Mouse (Mus musculus): ENCODE data around the gene Tsga10. TPM values are rescaled to one million over a fixed set of nuclear protein-coding genes. Genes with fewer than 3 reads are reported as not detected.
"Not testable (repeated sequence)": the region's sequence is repeated elsewhere in the genome, so short reads cannot be mapped to it uniquely, and the experiment has no call there.

Gene Tsga10
- polyA plus RNA-seq, 1 experiment = 0.46 TPM

DNA sequence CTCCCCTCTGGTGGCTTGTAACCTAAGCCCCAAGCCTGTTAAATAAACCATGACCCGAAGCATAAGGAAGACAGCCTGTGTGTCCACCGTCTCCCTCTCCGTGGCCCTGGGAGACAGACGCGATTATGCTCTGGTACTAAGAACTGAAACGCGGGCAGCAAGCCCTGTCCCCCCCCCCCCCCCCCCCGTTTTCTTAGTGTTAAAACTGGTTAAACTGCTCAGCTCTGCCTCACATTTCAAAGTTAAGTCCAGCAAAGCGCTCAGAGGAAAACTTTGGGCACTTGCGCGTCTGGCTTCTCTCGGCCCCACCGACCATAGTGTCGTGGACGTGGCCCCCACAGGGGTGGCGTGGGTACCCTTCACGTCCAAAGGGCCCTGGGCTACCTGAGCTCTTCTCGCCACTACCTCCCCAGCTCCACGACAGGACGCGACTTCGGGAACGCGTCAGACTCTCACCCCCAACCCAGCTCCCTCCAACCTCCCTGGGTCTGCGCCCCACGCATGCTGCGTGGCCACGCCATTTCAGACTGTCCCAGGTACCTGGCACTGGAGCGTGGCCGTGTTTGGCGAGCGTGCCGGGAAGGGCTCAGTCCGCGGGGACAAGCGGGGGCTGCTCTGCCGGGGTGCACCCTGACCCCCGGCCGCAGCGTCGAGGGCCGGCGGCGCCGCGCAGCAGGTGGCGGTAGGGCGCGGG is 147.1 kb downstream of the Tsga10 start:
- H3K36me3 ChIP-seq (ENCODE audit: control insufficient read depth, insufficient read depth) = no peaks in the 10 kb centered on the region
- H3ac ChIP-seq (ENCODE audit: control insufficient read depth, insufficient read length, low read depth) = no peak overlapping the region
- no peak overlapping the region for H3K4me3 ChIP-seq (ENCODE audit: insufficient read depth, poor library complexity, severe bottlenecking)
- H3K27me3 ChIP-seq (ENCODE audit: control insufficient read depth, insufficient read depth, insufficient read length) = peaks cover 24% of the 10 kb centered on the region
- no peaks in the 10 kb centered on the region for H3K79me2 ChIP-seq (ENCODE audit: control insufficient read depth, insufficient read depth)
- no peak for TF ChIP-seq MYOD1 (IDR thresholded peaks at IDR 0.05; ENCODE audit: control insufficient read depth, insufficient read length, low read depth)
- no peak for TF ChIP-seq USF1 (IDR thresholded peaks at IDR 0.05; ENCODE audit: low read depth)
- no peak for TF ChIP-seq CTCF (IDR thresholded peaks at IDR 0.05; ENCODE audit: control insufficient read depth, insufficient read depth, insufficient read length)
- no peak for TF ChIP-seq MYOG (IDR thresholded peaks at IDR 0.05; ENCODE audit: control insufficient read depth, extremely low read depth, insufficient read length)
- no peaks in the 10 kb centered on the region for H3K79me3 ChIP-seq (ENCODE audit: low read depth)

DNA sequence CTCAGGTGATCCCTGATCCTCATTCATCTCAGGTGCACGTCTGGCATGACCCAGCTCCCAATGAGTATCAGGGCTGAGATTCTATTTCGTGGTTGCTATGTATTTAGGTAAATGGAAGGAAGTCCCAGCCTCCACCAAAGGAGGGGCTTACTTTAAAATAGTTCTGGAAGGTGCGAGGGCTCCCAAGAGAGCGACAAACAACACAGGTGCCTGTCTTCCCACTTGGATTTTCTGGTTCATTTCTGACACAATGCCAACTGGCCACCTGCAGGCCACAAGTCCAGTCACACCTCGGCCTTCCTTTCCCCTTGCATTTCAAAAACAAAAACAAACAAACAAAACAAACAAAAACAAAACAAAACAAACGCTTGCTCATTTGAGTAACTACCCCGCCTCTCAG is 147.7 kb downstream of the Tsga10 start:
- Histone ChIP-seq H3K79me2 (ENCODE audit: control insufficient read depth, insufficient read depth) (no peaks in the 10 kb centered on the region), H3K36me3 (ENCODE audit: control insufficient read depth, insufficient read depth) (no peaks in the 10 kb centered on the region)

DNA sequence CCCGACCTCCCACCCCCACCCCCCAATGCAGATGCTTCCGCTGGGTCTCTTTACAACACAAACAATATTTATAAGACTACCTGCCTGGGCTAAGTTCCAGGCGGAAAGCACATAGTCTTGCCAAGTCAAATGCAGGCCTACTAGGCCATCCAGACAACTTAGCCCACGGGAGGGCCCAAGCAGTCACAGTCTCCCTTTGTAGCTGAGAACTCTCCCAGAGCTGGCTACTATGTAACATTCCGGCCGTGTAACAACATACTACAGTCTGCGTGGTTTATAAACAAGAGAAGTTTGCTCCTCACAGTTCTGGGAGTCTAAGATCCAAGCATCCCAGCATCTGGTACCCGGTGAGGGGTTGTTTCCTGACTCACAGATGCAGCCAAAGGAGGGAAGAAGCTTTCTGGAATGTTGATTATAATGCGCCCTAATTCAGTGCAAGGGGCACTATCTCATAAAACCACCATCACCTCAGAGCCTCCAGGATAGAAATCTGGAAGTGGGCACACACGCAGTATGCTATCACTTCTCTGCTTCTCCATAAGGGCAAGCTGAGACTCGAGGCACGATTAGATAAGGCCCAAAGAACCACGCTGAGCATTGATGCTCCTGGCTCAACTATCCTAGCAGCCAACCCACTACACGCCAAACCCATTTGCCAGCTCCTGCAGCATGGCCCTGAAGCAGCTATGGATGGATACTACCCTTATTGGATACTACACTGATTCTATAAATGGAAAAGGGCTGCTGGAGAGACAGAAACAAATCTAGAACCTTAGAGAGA is 148.6 kb downstream of the Tsga10 start:
- TF ChIP-seq CTCF (IDR thresholded peaks at IDR 0.05; ENCODE audit: control insufficient read depth, insufficient read depth, insufficient read length) = no peak
- TF ChIP-seq MAX (IDR thresholded peaks at IDR 0.05) = no peak
- TF ChIP-seq MYOD1 (IDR thresholded peaks at IDR 0.05; ENCODE audit: control insufficient read depth, insufficient read length, low read depth) = no peak
- no peak for TF ChIP-seq CEBPB (IDR thresholded peaks at IDR 0.05; ENCODE audit: low read depth)
- TF ChIP-seq MYOG (IDR thresholded peaks at IDR 0.05; ENCODE audit: control insufficient read depth, extremely low read depth, insufficient read length) = no peak
- H3K36me3 ChIP-seq (ENCODE audit: control insufficient read depth, insufficient read depth) = no peaks in the 10 kb centered on the region

More for the DNA sequence above, 147.7 kb downstream of the Tsga10 start:
- H3K79me3 ChIP-seq (ENCODE audit: low read depth) = no peaks in the 10 kb centered on the region
- H3K4me3 ChIP-seq (ENCODE audit: insufficient read depth, poor library complexity, severe bottlenecking) = no peak overlapping the region
- H3K27me3 ChIP-seq (ENCODE audit: control insufficient read depth, insufficient read depth, insufficient read length) = peaks cover 24% of the 10 kb centered on the region
- no peak for TF ChIP-seq CTCF (IDR thresholded peaks at IDR 0.05; ENCODE audit: control insufficient read depth, insufficient read depth, insufficient read length)
- no peak overlapping the region for H3ac ChIP-seq (ENCODE audit: control insufficient read depth, insufficient read length, low read depth)

DNA sequence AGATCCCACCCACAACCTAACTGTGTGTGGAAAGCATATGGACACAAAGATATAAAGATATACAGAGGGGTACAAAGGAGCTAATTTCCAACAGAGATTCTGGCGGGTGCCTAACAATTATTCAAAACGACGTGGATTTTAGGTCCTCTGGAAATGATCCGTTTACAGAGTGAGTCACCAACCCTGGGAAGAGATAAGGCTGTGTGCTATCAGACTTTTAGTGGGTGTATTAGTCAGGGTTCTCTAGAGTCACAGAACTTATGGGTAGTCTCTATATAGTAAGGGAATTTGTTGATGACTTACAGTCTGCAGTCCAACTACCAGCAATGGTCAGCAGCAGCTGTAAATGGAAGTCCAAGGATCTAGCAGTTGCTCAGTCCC is 153.9 kb downstream of the Tsga10 start:
- not testable (repeated sequence) for H3K27me3 ChIP-seq (ENCODE audit: control insufficient read depth, insufficient read depth, insufficient read length); H3K4me3 ChIP-seq (ENCODE audit: insufficient read depth, poor library complexity, severe bottlenecking); H3K79me3 ChIP-seq (ENCODE audit: low read depth); H3K36me3 ChIP-seq (ENCODE audit: control insufficient read depth, insufficient read depth); H3ac ChIP-seq (ENCODE audit: control insufficient read depth, insufficient read length, low read depth); H3K79me2 ChIP-seq (ENCODE audit: control insufficient read depth, insufficient read depth)

More for the DNA sequence above, 148.6 kb downstream of the Tsga10 start:
- H3K4me3 ChIP-seq (ENCODE audit: insufficient read depth, poor library complexity, severe bottlenecking) = no peak overlapping the region
- H3ac ChIP-seq (ENCODE audit: control insufficient read depth, insufficient read length, low read depth) = no peak overlapping the region
- no peaks in the 10 kb centered on the region for H3K79me2 ChIP-seq (ENCODE audit: control insufficient read depth, insufficient read depth)
- H3K27me3 ChIP-seq (ENCODE audit: control insufficient read depth, insufficient read depth, insufficient read length) = peaks cover 24% of the 10 kb centered on the region
- H3K79me3 ChIP-seq (ENCODE audit: low read depth) = no peaks in the 10 kb centered on the region

DNA sequence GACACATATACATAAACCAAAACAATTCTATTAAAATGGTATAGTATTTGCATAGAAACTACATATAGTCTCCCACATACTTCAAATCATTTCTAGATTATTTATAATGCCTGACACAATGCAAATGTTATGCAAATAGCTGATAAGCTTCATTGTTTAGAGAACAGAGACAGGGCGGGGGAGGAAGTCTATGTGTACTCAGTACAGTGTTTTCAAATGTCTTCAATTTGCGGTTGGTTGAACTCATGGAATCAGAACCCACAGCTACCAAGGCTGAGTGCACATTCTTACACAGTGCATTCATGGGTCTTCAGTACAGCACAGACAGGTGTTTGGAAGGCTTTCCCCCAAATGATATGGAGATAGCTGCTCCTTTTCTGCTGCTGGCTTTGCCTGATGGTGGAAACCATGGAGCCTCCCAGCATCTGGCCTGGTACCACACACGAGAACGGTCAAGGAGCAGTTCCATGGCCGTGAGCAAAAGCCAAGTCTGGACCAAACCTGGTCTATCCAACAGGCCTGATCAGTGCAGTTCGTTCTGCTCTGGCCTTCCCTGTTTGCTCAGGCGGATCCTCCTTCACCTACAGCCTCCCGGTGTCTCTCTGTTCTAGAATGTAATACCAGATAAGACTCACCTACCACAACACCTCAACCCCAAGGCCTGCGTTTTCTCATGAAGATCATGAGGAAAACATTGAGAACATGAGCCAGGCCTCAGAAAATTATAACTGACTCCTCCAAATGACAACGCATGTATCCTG is 154.5 kb downstream of the Tsga10 start:
- Histone ChIP-seq H3K27me3 (ENCODE audit: control insufficient read depth, insufficient read depth, insufficient read length) (no peaks in the 10 kb centered on the region), H3K36me3 (ENCODE audit: control insufficient read depth, insufficient read depth) (no peaks in the 10 kb centered on the region), H3K4me3 (ENCODE audit: insufficient read depth, poor library complexity, severe bottlenecking) (no peak overlapping the region), H3K79me2 (ENCODE audit: control insufficient read depth, insufficient read depth) (no peaks in the 10 kb centered on the region), H3K79me3 (ENCODE audit: low read depth) (no peaks in the 10 kb centered on the region), H3ac (ENCODE audit: control insufficient read depth, insufficient read length, low read depth) (no peak overlapping the region)
- TF ChIP-seq MAX (IDR thresholded peaks at IDR 0.05) = no peak
- no peak for TF ChIP-seq CTCF (IDR thresholded peaks at IDR 0.05; ENCODE audit: control insufficient read depth, insufficient read depth, insufficient read length)
- TF ChIP-seq MYOD1 (IDR thresholded peaks at IDR 0.05; ENCODE audit: control insufficient read depth, insufficient read length, low read depth) = no peak
- no peak for TF ChIP-seq MYOG (IDR thresholded peaks at IDR 0.05; ENCODE audit: control insufficient read depth, extremely low read depth, insufficient read length)
- no peak for TF ChIP-seq USF1 (IDR thresholded peaks at IDR 0.05; ENCODE audit: low read depth)
- no peak for TF ChIP-seq FOSL1 (IDR thresholded peaks at IDR 0.05; ENCODE audit: insufficient read depth, low read length, poor library complexity, severe bottlenecking)
- TF ChIP-seq CEBPB (IDR thresholded peaks at IDR 0.05; ENCODE audit: low read depth) = no peak

DNA sequence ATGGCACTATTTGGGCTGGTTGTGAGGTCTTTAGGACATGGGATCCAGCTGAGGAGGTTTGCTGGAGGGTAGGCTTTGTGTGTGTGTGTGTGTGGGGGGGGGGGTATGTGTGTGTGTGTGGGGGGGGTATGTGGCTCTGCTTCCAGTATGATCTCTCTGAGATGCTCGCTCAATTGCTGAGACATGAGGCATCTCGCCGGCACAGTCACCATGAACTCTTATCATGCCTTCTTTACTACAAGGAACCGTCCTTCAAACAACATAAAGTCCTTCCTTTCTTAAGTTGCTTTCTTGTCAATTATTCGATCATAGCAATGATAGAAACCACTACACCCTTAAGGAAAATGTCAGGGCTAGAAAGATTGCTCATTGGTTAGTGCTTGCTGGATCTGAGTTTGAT is 155.1 kb downstream of the Tsga10 start:
- H3K79me3 ChIP-seq (ENCODE audit: low read depth) = no peaks in the 10 kb centered on the region
- no peaks in the 10 kb centered on the region for H3K36me3 ChIP-seq (ENCODE audit: control insufficient read depth, insufficient read depth)
- TF ChIP-seq MAX (IDR thresholded peaks at IDR 0.05) = no peak
- TF ChIP-seq CTCF (IDR thresholded peaks at IDR 0.05; ENCODE audit: control insufficient read depth, insufficient read depth, insufficient read length) = no peak
- TF ChIP-seq CEBPB (IDR thresholded peaks at IDR 0.05; ENCODE audit: low read depth) = no peak
- no peak for TF ChIP-seq FOSL1 (IDR thresholded peaks at IDR 0.05; ENCODE audit: insufficient read depth, low read length, poor library complexity, severe bottlenecking)
- TF ChIP-seq MYOG (IDR thresholded peaks at IDR 0.05; ENCODE audit: control insufficient read depth, extremely low read depth, insufficient read length) = no peak
- TF ChIP-seq USF1 (IDR thresholded peaks at IDR 0.05; ENCODE audit: low read depth) = no peak
- no peak for TF ChIP-seq MYOD1 (IDR thresholded peaks at IDR 0.05; ENCODE audit: control insufficient read depth, insufficient read length, low read depth)
- H3ac ChIP-seq (ENCODE audit: control insufficient read depth, insufficient read length, low read depth) = no peak overlapping the region
- H3K4me3 ChIP-seq (ENCODE audit: insufficient read depth, poor library complexity, severe bottlenecking) = no peak overlapping the region
- H3K79me2 ChIP-seq (ENCODE audit: control insufficient read depth, insufficient read depth) = no peaks in the 10 kb centered on the region
- no peaks in the 10 kb centered on the region for H3K27me3 ChIP-seq (ENCODE audit: control insufficient read depth, insufficient read depth, insufficient read length)
